Mouse (Mus musculus): ENCODE measurements around the gene Prkag2.

GRCm38 (mm10) chr5:24873221-24873620, 227.2 kb downstream of the Prkag2 start:
- no peak for TF ChIP-seq CTCF (IDR thresholded peaks at IDR 0.05; ENCODE audit: insufficient read depth, low read length)
- no peak for TF ChIP-seq POLR2A (IDR thresholded peaks at IDR 0.05; ENCODE audit: borderline replicate concordance, extremely low read depth, low read depth, low read length)
